Mouse (Mus musculus) CD4-positive, CD25-positive, alpha-beta regulatory T cell, adult 2 months (primary cell): ENCODE results near the gene Taf1a.
"Not testable (repeated sequence)": the region's sequence is repeated elsewhere in the genome, so short reads cannot be mapped to it uniquely, and the experiment has no call there.

Experiments
- DNase-seq: peaks from one replicate; pipeline ENCODE4 v3.0.0-alpha.2; 2012; ENCODE audit warnings: low read depth, low spot score

Taf1a gene

DNA sequence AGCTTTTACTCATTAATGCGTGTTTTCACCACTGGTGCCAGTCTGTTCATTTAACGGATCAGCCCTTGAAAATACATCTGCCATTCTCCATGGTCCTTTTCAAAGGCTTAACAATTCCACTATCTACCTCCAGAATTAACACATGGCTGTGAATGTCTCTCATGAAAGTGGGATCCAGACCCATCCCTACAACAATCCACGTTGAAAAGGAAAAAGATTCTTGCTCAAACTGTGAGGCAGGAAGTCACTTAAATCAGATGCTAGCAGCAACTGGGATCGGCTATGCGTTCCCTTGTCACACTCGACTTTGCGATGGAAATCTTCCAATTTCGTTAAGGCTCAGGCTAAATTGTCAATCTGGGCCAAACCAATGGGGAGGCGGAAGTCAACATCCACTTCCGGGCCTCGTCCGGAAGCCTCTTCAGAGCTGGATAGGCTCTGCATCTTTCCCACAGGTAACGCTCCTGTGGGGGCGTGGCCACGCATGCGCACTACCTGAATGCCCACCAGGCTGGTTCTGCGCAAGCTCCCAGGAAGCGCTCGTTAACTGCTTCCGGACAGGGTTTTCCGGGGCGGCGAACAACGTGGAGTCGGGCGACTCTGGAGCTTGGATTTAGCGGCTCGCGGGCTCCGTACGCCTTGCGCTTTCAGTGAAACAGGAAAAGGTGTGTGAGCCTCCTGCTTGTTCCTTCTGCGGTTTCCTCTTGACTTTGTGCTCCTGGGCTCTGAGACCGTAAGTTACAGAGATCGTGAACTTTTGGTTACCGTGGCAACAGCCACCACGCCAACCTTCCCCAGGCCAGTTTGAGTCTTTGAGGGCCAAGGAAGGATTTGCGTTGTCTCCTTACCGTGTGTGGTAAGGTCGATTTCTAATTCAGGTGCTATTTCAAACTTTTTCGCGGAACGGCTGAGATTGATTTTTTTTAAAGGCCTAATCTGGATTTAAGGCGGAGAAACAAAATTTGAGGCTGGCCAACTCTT, at the start of gene Taf1a:
Taf1a (plus strand) TSS at position 556 of the 981 bp plus-strand sequence.
- peak; percentile 97 for DNase-seq

GRCm38 (mm10) chr1:183342902-183343301, 45.9 kb upstream of the Taf1a start:
- DNase-seq: not testable (repeated sequence)

DNA sequence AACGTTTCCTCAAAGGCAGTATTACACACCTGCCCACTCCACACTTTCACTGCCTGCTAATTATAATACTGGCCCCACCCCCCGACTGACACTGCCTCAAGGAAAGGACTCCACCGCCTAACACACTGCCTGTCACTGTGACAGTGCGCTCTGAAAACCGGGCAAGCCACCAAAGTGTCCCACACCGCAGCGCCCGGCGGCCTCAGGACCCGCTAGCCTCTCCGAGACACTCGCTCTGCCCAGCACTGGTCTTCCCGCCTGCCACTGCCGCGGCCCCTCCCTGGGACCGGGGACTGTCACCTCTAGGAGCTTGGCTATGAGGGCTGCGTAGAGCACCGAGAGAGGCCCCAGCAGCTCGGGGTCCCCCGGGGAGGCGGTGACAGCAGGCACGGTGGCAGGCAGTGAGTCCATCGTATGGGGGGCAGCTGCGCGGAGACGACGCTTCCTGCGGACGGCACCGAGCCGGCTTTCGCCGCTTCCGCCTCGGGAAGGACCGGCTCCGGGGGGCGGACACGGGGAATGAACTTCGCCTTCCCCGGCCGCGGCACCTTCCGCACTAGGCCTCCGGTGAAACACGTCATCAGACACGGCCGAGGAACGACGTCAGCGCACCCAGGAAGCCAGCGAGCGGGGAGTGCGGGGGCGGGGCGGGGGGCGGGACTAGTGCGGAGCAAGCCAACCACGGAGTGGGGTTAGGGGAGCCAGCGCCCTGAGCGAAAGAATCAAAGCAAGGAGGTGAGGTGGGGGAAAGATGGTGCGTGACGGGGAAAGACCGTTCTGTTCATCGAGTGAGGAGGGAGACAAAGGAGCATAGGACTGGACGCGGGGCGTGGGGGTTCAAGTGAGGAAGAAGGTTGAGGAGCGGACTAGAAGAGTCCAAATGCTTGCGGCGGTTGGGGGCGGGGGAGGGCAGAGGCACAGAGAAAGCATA, 43.6 kb upstream of the Taf1a start:
- peak; percentile 96 for DNase-seq

- no peak for DNase-seq
Observed at GRCm38 (mm10) chr1:183345817-183346195, 43.0 kb upstream of the Taf1a start.

DNA sequence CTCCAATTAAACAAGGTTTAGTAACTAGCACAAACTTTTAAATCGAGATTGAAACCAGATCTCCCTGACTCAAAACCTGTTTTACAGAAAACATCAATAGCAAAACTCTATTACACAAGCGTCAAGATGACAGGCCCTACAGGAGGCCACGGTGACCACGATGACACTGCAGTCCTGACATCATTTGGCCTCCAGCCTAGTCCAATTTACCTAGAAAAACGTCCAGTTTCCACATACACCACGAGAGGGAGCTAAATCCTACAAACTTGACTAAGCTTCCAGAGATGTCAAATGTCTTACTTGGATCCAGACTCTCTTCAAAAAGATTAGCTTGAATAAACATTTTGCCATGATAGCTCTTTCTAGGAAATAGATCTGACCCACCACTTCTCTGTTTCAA, 38.9 kb upstream of the Taf1a start:
- peak; percentile 82 for DNase-seq

GRCm38 (mm10) chr1:183358901-183359300, 29.9 kb upstream of the Taf1a start:
- no peak for DNase-seq

- DNase-seq: no peak
Observed at GRCm38 (mm10) chr1:183362301-183362700, 26.5 kb upstream of the Taf1a start.

GRCm38 (mm10) chr1:183362729-183363576, 25.8 kb upstream of the Taf1a start:
- no peak for DNase-seq

DNA sequence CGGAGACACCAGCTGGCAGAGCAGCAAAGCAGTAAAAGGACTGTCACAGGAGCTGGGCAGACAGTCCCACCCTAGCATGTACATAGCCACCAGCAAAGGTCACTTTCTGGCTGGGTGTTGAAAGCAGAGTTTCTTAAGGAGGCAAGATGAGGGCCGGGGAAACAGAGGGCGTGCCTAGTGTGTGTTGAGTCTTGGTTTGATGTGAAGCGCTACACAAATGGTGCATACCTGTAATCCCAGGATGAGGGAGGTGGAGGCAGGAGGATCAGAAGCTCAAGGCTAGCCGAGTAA, 25.3 kb upstream of the Taf1a start:
- no peak for DNase-seq

- DNase-seq: no peak
Observed at GRCm38 (mm10) chr1:183366361-183366760, 22.4 kb upstream of the Taf1a start.

DNA sequence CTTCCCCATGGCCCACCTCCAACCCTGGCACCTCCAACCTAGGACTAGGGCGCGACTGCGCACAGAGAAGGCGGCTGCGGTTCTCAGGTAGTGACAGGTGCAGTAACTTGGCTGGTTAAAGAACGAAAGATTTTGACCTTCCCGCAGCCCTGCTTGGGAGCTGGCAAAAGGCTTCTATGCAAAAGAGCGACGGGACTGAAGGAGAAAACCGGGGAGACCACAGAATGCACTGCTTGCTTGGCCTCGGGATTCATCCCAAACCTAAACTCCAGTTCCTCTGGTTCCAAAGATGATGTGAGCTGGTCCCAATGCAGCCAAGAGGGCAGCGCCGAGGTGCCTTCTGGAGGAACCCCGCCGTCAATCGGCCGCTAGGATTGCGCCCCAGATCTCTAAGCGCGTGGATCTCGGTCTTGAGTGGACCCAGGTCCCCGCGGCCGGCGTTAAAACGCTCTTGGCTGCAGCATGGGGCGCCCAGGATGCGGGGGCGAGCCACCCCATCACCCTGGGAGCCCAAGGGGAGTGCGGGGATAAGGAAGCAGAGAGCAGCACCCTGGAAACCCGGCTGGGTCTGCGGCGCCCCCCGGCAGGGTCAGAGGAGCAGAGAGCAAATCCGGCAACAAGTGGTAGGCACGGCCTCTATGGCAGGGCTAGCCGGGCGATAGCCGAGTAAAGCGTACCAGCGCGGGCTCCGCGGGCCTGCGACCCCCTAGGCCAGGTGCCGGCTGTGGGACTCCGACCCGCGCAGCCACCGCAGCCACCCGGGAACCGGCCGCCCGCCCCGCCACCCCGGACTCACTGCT, 20.0 kb upstream of the Taf1a start:
- DNase-seq: peak; percentile 58

DNA sequence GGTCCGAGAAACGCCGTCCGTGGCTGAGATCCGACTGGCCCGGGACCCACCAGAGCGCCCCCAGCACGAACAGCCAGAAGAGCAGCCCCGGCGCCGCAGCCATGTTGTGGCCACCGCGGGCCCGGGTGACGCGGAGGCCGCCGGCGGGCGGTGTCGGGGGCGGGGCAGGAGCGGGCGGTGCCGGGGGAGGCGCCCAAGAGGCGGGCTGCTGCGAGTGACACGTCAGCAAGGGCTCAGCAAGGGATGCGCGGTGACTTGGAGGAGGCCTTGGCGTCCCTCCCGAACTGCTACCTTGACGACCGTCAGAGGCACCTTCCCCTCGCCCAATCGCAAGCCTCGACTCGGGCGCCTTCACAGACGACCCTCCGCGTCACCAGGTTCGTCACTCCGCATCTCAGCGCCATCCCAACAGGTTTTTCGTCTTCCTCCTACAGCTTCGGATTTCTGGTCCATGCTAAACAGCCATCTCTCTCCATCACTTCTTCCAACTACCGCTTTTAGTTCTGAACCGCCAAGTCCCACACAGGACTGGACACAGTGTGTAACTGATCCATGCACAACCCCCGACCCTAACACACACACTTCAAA, 19.3 kb upstream of the Taf1a start, which contains the start of gene Mia3:
Mia3 (minus strand) TSS at position 127 of the 588 bp plus-strand sequence.
- DNase-seq: peak; percentile 98

DNA sequence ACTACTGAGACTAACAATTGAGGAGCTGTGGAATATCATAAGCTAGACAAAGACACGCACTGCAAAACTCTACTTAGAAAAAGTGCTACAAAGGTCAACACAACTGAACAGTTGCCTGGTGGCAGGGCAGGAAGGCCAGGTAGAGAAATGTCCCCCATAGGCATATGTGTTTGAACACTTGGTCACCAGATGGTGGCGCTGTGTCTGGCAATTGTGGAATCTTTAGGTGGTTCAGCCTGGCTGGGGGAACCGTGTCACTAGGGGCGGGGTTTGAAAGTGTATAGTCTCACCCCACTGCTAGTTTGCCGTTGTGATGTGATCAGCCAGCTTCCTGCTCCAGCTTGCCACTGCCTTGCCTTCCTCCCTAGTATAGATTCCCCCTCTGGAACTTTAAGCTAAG, 14.1 kb upstream of the Taf1a start:
- DNase-seq: peak; percentile 19

DNA sequence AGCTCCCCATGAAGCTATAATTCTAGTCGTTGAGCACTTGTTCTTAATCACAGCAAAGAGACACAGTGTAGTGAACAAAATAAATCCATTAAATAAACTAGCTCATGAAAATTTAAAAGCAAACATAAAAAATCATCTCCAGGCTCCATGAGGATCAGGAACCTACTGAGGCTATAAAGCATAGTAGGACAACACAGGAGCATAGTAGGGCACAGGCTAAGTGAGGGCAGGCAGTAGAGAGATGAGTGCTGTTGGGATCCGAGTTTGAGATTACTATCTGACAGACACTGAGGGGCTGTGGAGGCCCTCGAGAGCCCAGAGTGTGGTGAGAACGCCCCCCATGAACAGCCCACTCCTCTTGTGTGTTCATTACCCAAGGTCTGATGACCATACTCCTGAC, 11.7 kb upstream of the Taf1a start:
- no peak for DNase-seq

GRCm38 (mm10) chr1:183378321-183378941, 10.3 kb upstream of the Taf1a start:
- no peak for DNase-seq

GRCm38 (mm10) chr1:183379376-183379775, 9.4 kb upstream of the Taf1a start:
- not testable (repeated sequence) for DNase-seq

- no peak for DNase-seq
Observed at GRCm38 (mm10) chr1:183381816-183382215, 7.0 kb upstream of the Taf1a start.

GRCm38 (mm10) chr1:183382621-183383020, 6.2 kb upstream of the Taf1a start:
- no peak for DNase-seq

DNA sequence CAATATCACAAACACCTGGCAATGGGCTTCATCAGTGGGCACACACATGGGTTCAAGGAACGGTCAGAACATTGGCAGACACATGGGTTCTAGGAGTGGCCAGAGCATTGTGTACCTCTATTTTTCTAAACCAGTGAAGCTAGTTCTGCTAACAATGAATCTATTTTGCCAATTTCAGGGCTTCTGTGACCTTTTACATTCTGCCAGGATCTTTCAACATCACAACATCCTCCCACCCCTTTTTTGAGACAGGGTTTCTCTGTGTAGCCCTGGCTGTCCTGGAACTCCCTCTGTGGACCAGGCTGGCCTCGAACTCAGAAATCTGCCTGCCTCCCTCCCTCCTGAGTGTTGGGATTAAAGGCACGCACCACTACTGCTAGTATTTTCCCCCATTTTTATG, 1.4 kb upstream of the Taf1a start:
- DNase-seq: not testable (repeated sequence)

- DNase-seq: no peak
Observed at GRCm38 (mm10) chr1:183403396-183403795, 14.6 kb downstream of the Taf1a start.
